9 mouse cellular contexts compared by ENCODE assay signal in genomic region chr12:57194609-57195008, GRCm38 (mm10). TPM values are rescaled to one million over a fixed set of nuclear protein-coding genes. Genes with fewer than 3 reads are reported as not detected.
A peak's percentile ranks its signal among the peaks of the same experiment; 100 is the strongest.
DNase-seq lines count a peak whose midpoint lies in the region; ATAC-seq and TF ChIP-seq lines count a peak whose summit lies in the region.
"Had no signal": no experiment of that assay in that cellular context is flagged by ENCODE, and none has a peak within 500 bp of the region (broad histone marks: within the 10 kb centered on the region; RNA-seq: fewer than 3 reads in every experiment).

No protein-coding gene starts in this region.

- no peaks in the 10 kb centered on the region for H3K36me3 ChIP-seq in midbrain, postnatal 0 days (ENCODE audit: insufficient read depth, low read length)
- H3K36me3 ChIP-seq in midbrain, embryonic 15.5 days (replicated peaks), result no peaks in the 10 kb centered on the region
- no peaks in the 10 kb centered on the region for H3K36me3 ChIP-seq in embryonic facial prominence, embryonic 11.5 days (replicated peaks; ENCODE audit: control insufficient read depth, insufficient read depth, low read depth, low read length)
- H3K36me3 ChIP-seq in liver, embryonic 12.5 days, result peaks cover 7% of the 10 kb centered on the region; the same call in 1 of the 2 replicates

- no peak overlapping the region for H3K9ac ChIP-seq in midbrain, postnatal 0 days (replicated peaks; ENCODE audit: low read length, poor library complexity, severe bottlenecking)
- no peak overlapping the region for H3K9ac ChIP-seq in midbrain, embryonic 15.5 days
- H3K9ac ChIP-seq in embryonic facial prominence, embryonic 11.5 days (replicated peaks; ENCODE audit: low read length), result no peak overlapping the region
- H3K9ac ChIP-seq in liver, embryonic 12.5 days, result peak overlapping the region; percentile 60

- no peaks in the 10 kb centered on the region for H3K9me3 ChIP-seq in midbrain, postnatal 0 days (ENCODE audit: low read length)
- no peaks in the 10 kb centered on the region for H3K9me3 ChIP-seq in midbrain, embryonic 15.5 days
- H3K9me3 ChIP-seq in embryonic facial prominence, embryonic 11.5 days (replicated peaks; ENCODE audit: control insufficient read depth, low read length), result no peaks in the 10 kb centered on the region
- no peaks in the 10 kb centered on the region for H3K9me3 ChIP-seq in liver, embryonic 12.5 days (replicated peaks)

- no peak overlapping the region for H3K4me3 ChIP-seq in midbrain, postnatal 0 days (ENCODE audit: low read depth, low read length)
- no peak overlapping the region for H3K4me3 ChIP-seq in midbrain, embryonic 15.5 days
- no peak overlapping the region for H3K4me3 ChIP-seq in embryonic facial prominence, embryonic 11.5 days (ENCODE audit: low read depth, low read length)
- H3K4me3 ChIP-seq in liver, embryonic 12.5 days, result peak overlapping the region; percentile 81

- 0 out of 2 replicates have a peak, but pooled peaks cover 7% of the 10 kb centered on the region for H3K4me1 ChIP-seq in midbrain, postnatal 0 days (ENCODE audit: insufficient read depth, low read length)
- peaks cover 11% of the 10 kb centered on the region for H3K4me1 ChIP-seq in midbrain, embryonic 15.5 days
- no peaks in the 10 kb centered on the region for H3K4me1 ChIP-seq in embryonic facial prominence, embryonic 11.5 days (ENCODE audit: control insufficient read depth, insufficient read depth, low read length)
- peaks cover 46% of the 10 kb centered on the region for H3K4me1 ChIP-seq in liver, embryonic 12.5 days

- peaks cover 13% of the 10 kb centered on the region for H3K27me3 ChIP-seq in midbrain, postnatal 0 days (ENCODE audit: insufficient read depth, low read length)
- peaks cover 11% of the 10 kb centered on the region for H3K27me3 ChIP-seq in midbrain, embryonic 15.5 days (replicated peaks)
- H3K27me3 ChIP-seq in embryonic facial prominence, embryonic 11.5 days (ENCODE audit: control insufficient read depth, insufficient read depth, low read length), result no peaks in the 10 kb centered on the region; the same call in 1 of the 2 replicates
- H3K27me3 ChIP-seq in liver, embryonic 12.5 days (replicated peaks), result no peaks in the 10 kb centered on the region

- peak; percentile 47 for TF ChIP-seq CTCF in midbrain, postnatal 0 days (IDR thresholded peaks at IDR 0.05)

- no peak for ATAC-seq in midbrain, postnatal 0 days (ENCODE audit: low FRiP score)
- no peak for ATAC-seq in midbrain, embryonic 15.5 days (replicated peaks)
- ATAC-seq in embryonic facial prominence, embryonic 11.5 days (replicated peaks; ENCODE audit: insufficient number of reproducible peaks, low FRiP score, low TSS enrichment, low read depth), result no peak
- peak; percentile 73 for ATAC-seq in liver, embryonic 12.5 days
- no peak for ATAC-seq in megakaryocyte, adult 5-6 weeks (ENCODE audit: poor library complexity, severe bottlenecking)

- no peak overlapping the region for H3K27ac ChIP-seq in midbrain, postnatal 0 days (ENCODE audit: low read depth, low read length)
- H3K27ac ChIP-seq in midbrain, embryonic 15.5 days, result no peak overlapping the region
- H3K27ac ChIP-seq in embryonic facial prominence, embryonic 11.5 days (replicated peaks; ENCODE audit: low read depth, low read length), result no peak overlapping the region
- H3K27ac ChIP-seq in liver, embryonic 12.5 days, result peak overlapping the region; percentile 74

- peak; percentile 58 to 83 for DNase-seq in adrenal gland, adult (ENCODE audit: inconsistent age in 2 of 2, low spot score in 1 of 2)
- no peak for DNase-seq in adrenal gland, adult 18-20 months (ENCODE audit: low spot score in 2 of 2)
- DNase-seq in midbrain, postnatal 0 days (ENCODE audit: low spot score), result peak; percentile 32
- peak; percentile 24 for DNase-seq in embryonic facial prominence, embryonic 11.5 days (ENCODE audit: low spot score)
- DNase-seq in layer of hippocampus, adult 11-12 months (ENCODE audit: low spot score), result no peak

- WGBS in midbrain, postnatal 0 days, result 39% methylated on average over 3 of the region's 3 CpGs
- 23% methylated on average over 3 of the region's 3 CpGs for WGBS in midbrain, embryonic 15.5 days
- 36% methylated on average over 3 of the region's 3 CpGs for WGBS in embryonic facial prominence, embryonic 11.5 days
- 9% methylated on average over 3 of the region's 3 CpGs for WGBS in liver, embryonic 12.5 days (ENCODE audit: insufficient replicate concordance)

- no peak overlapping the region for H3K4me2 ChIP-seq in midbrain, postnatal 0 days (ENCODE audit: low read depth, low read length, poor library complexity, severe bottlenecking)
- no peak overlapping the region for H3K4me2 ChIP-seq in midbrain, embryonic 15.5 days
- H3K4me2 ChIP-seq in embryonic facial prominence, embryonic 11.5 days (ENCODE audit: low read depth, low read length), result no peak overlapping the region
- H3K4me2 ChIP-seq in liver, embryonic 12.5 days, result peak overlapping the region; percentile 86

RNA-seq across cellular contexts. Expression of gene Slc25a21, which starts 2.7 kb away (rescaled TPM):
- under 1 TPM; 0.64 to 0.66 TPM for total RNA-seq in adrenal gland, adult 18-20 months (2021)
- total RNA-seq in midbrain, postnatal 0 days (2014; rRNA removed), result not detected in 2 replicates
- 0.11 and 0.12 TPM in 2 replicates for polyA plus RNA-seq in midbrain, postnatal 0 days (2015; fragmentation: Nextera tagmentation; extraction: Ambion mirVana)
- polyA plus RNA-seq in midbrain, embryonic 15.5 days (2015; fragmentation: Nextera tagmentation; extraction: Ambion mirVana), result 0.12 and 0.46 TPM in 2 replicates
- 1.9 and 2.4 TPM in 2 replicates for polyA plus RNA-seq in embryonic facial prominence, embryonic 11.5 days (2014; fragmentation: Nextera tagmentation; extraction: Ambion mirVana)
- 30.0 and 33.1 TPM in 2 replicates for polyA plus RNA-seq in liver, embryonic 12.5 days (2016; fragmentation: Nextera tagmentation; extraction: Ambion mirVana)
- total RNA-seq in megakaryocyte, adult 5-6 weeks (2015), result 0.91 and 1.1 TPM in 2 replicates
- 1.3 and 1.8 TPM in 2 replicates for total RNA-seq in megakaryocyte, adult 5-6 weeks (2017)
- polyA plus RNA-seq: C2C12 had no signal

RNA-seq across cellular contexts. Expression of gene Prps1l3, which starts 35.6 kb away (rescaled TPM):
- 10 to 100 TPM; 29.4 to 37.8 TPM for total RNA-seq in adrenal gland, adult 18-20 months (2021)
- total RNA-seq in midbrain, postnatal 0 days (2014; rRNA removed), result 17.3 and 20.3 TPM in 2 replicates
- polyA plus RNA-seq in midbrain, postnatal 0 days (2015; fragmentation: Nextera tagmentation; extraction: Ambion mirVana), result 13.7 TPM in 2 replicates
- polyA plus RNA-seq in midbrain, embryonic 15.5 days (2015; fragmentation: Nextera tagmentation; extraction: Ambion mirVana), result 28.7 and 30.7 TPM in 2 replicates
- 99.1 and 101 TPM in 2 replicates for polyA plus RNA-seq in embryonic facial prominence, embryonic 11.5 days (2014; fragmentation: Nextera tagmentation; extraction: Ambion mirVana)
- 59.4 and 61.7 TPM in 2 replicates for polyA plus RNA-seq in liver, embryonic 12.5 days (2016; fragmentation: Nextera tagmentation; extraction: Ambion mirVana)
- 19.4 and 23.1 TPM in 2 replicates for total RNA-seq in megakaryocyte, adult 5-6 weeks (2015)
- total RNA-seq in megakaryocyte, adult 5-6 weeks (2017), result 34.6 and 37.6 TPM in 2 replicates

RNA-seq across cellular contexts. Expression of gene Mipol1, which starts 35.6 kb away (rescaled TPM):
- total RNA-seq in adrenal gland, adult 18-20 months (2021), result 1 to 10 TPM; 8.1 to 8.4 TPM
- total RNA-seq in midbrain, postnatal 0 days (2014; rRNA removed), result 1.9 and 4.0 TPM in 2 replicates
- polyA plus RNA-seq in midbrain, postnatal 0 days (2015; fragmentation: Nextera tagmentation; extraction: Ambion mirVana), result 3.5 and 4.1 TPM in 2 replicates
- 4.3 and 4.6 TPM in 2 replicates for polyA plus RNA-seq in midbrain, embryonic 15.5 days (2015; fragmentation: Nextera tagmentation; extraction: Ambion mirVana)
- polyA plus RNA-seq in embryonic facial prominence, embryonic 11.5 days (2014; fragmentation: Nextera tagmentation; extraction: Ambion mirVana), result 9.1 and 12.3 TPM in 2 replicates
- 5.4 and 6.1 TPM in 2 replicates for polyA plus RNA-seq in liver, embryonic 12.5 days (2016; fragmentation: Nextera tagmentation; extraction: Ambion mirVana)
- total RNA-seq in megakaryocyte, adult 5-6 weeks (2015), result 2.1 and 3.4 TPM in 2 replicates
- total RNA-seq in megakaryocyte, adult 5-6 weeks (2017), result 2.6 and 4.5 TPM in 2 replicates

Comparison
In these comparisons a context has a peak if more than half of its experiments do, and no peak if none do; other contexts are left out.
1. DNase-seq: peak in adrenal gland, adult (2 of 2), midbrain, postnatal 0 days (single experiment) and embryonic facial prominence, embryonic 11.5 days (single experiment); none in adrenal gland, adult 18-20 months (0 of 2) and layer of hippocampus, adult 11-12 months (single experiment).